Mouse (Mus musculus) embryonic facial prominence, embryonic 13.5 days (tissue): ENCODE results near the gene Srsf4. TPM values are rescaled to one million over a fixed set of nuclear protein-coding genes. Genes with fewer than 3 reads are reported as not detected.
A peak's percentile ranks its signal among the peaks of the same experiment; 100 is the strongest.

ENCODE experiments used
- ATAC-seq: fragments of 200-750 bp; cut with Nextera tagmentation; 2 replicates; pipeline ENCODE4 v1.8.0; 2017; ENCODE audit warnings: low read depth; ENCODE audit not compliant: insufficient number of reproducible peaks, insufficient read depth, low FRiP score, low TSS enrichment
- H3K27ac ChIP-seq: fragments of 300-500 bp; sonication (generic); 2 replicates; pipeline ENCODE4 v1.5.1; 2015; ENCODE audit warnings: moderate library complexity, mild to moderate bottlenecking, inconsistent platforms
- H3K27me3 ChIP-seq: fragments of 300-500 bp; sonication (generic); 2 replicates; pipeline ENCODE4 v1.6.1; 2015; ENCODE audit warnings: mild to moderate bottlenecking, inconsistent platforms
- H3K36me3 ChIP-seq: fragments of 300-500 bp; sonication (generic); 2 replicates; pipeline ENCODE4 v1.6.1; 2015; ENCODE audit warnings: mild to moderate bottlenecking, inconsistent platforms
- H3K4me1 ChIP-seq: fragments of 300-500 bp; sonication (generic); 2 replicates; pipeline ENCODE4 v1.6.1; 2015; ENCODE audit warnings: inconsistent platforms
- H3K4me2 ChIP-seq: fragments of 300-500 bp; sonication (generic); 2 replicates; pipeline ENCODE4 v1.6.1; 2015; ENCODE audit warnings: moderate library complexity, mild to moderate bottlenecking, inconsistent platforms
- H3K4me3 ChIP-seq: fragments of 300-500 bp; sonication (generic); 2 replicates; pipeline ENCODE4 v1.5.1; 2015; ENCODE audit warnings: mild to moderate bottlenecking, inconsistent platforms
- H3K9ac ChIP-seq: fragments of 300-500 bp; sonication (generic); 2 replicates; pipeline ENCODE4 v1.6.1; 2015; ENCODE audit warnings: mild to moderate bottlenecking, inconsistent platforms
- H3K9me3 ChIP-seq: fragments of 300-500 bp; sonication (generic); 2 replicates; pipeline ENCODE4 v1.6.1; 2016; ENCODE audit warnings: inconsistent platforms
- whole genome bisulfite sequencing: fragments of 180-500 bp; shearing (Covaris S2); methylation state at CpG from one replicate; pipeline ENCODE4 v1.1.7; 2015; ENCODE audit warnings: mixed read lengths; 5-methylcytosine and 5-hydroxymethylcytosine counted together
- polyA plus RNA-seq: library from polyadenylated mRNA; unstranded; fragments of >200 nt; fragmentation: Nextera tagmentation; extraction: Ambion mirVana; gene quantifications from 2 replicates; pipeline ENCODE4 v1.2.1, GENCODE M21; 2015

Srsf4 gene
- polyA plus RNA-seq, 1 experiment from 2014 or later = 126 TPM

- ATAC-seq = no peak
- Histone ChIP-seq H3K27me3 (no peaks in the 10 kb centered on the region), H3K27ac (peak overlapping the region; percentile 100), H3K36me3 (no peaks in the 10 kb centered on the region), H3K4me2 (peak overlapping the region; percentile 80), H3K4me1 (peaks cover 40% of the 10 kb centered on the region), H3K4me3 (peak overlapping the region; percentile 97), H3K9ac (peak overlapping the region; percentile 100), H3K9me3 (no peaks in the 10 kb centered on the region)
- WGBS = 4% methylated on average over 11 of the region's 11 CpGs
These were observed 1.1 kb downstream of the Srsf4 start for GRCm38 (mm10) chr4:131874567-131874966.

GRCm38 (mm10) chr4:131875242-131875641, 1.8 kb downstream of the Srsf4 start:
- peak overlapping the region; percentile 100 for H3K9ac ChIP-seq
- peak overlapping the region; percentile 97 for H3K4me3 ChIP-seq
- peak overlapping the region; percentile 80 for H3K4me2 ChIP-seq
- no peaks in the 10 kb centered on the region for H3K36me3 ChIP-seq
- H3K9me3 ChIP-seq = no peaks in the 10 kb centered on the region
- H3K4me1 ChIP-seq = peaks cover 47% of the 10 kb centered on the region
- H3K27ac ChIP-seq = no peak overlapping the region
- no peaks in the 10 kb centered on the region for H3K27me3 ChIP-seq
- 31% methylated on average over 3 of the region's 3 CpGs for WGBS
- no peak for ATAC-seq

- 56% methylated on average over 2 of the region's 2 CpGs for WGBS
- Histone ChIP-seq H3K4me2 (peak overlapping the region; percentile 9; the same call in 1 of the 2 replicates), H3K36me3 (no peaks in the 10 kb centered on the region), H3K9ac (no peak overlapping the region), H3K27ac (no peak overlapping the region), H3K9me3 (no peaks in the 10 kb centered on the region), H3K4me1 (peaks cover 60% of the 10 kb centered on the region), H3K27me3 (no peaks in the 10 kb centered on the region), H3K4me3 (no peak overlapping the region)
- ATAC-seq = no peak
These were observed 3.4 kb downstream of the Srsf4 start for GRCm38 (mm10) chr4:131876836-131877235.

- ATAC-seq = no peak
- 80% methylated on average over 1 of the region's 1 CpGs for WGBS
- Histone ChIP-seq H3K36me3 (peaks cover 2% of the 10 kb centered on the region; the same call in 1 of the 2 replicates), H3K4me2 (no peak overlapping the region), H3K4me1 (peaks cover 67% of the 10 kb centered on the region), H3K27me3 (no peaks in the 10 kb centered on the region), H3K4me3 (no peak overlapping the region), H3K9me3 (no peaks in the 10 kb centered on the region), H3K9ac (no peak overlapping the region; the same call in 1 of the 2 replicates), H3K27ac (no peak overlapping the region)
These were observed 6.3 kb downstream of the Srsf4 start for GRCm38 (mm10) chr4:131879692-131880091.

- H3K27me3 ChIP-seq = no peaks in the 10 kb centered on the region
- H3K9me3 ChIP-seq = no peaks in the 10 kb centered on the region
- peaks cover 52% of the 10 kb centered on the region for H3K4me1 ChIP-seq
- no peak overlapping the region for H3K4me2 ChIP-seq
- ATAC-seq = no peak
- peaks cover 18% of the 10 kb centered on the region for H3K36me3 ChIP-seq
- 76% methylated on average over 7 of the region's 7 CpGs for WGBS
- no peak overlapping the region for H3K4me3 ChIP-seq
- no peak overlapping the region for H3K27ac ChIP-seq
- H3K9ac ChIP-seq = no peak overlapping the region
These were observed 7.9 kb downstream of the Srsf4 start for GRCm38 (mm10) chr4:131881306-131881705.

- Histone ChIP-seq H3K27me3 (no peaks in the 10 kb centered on the region), H3K27ac (no peak overlapping the region), H3K4me3 (no peak overlapping the region), H3K4me2 (no peak overlapping the region), H3K9ac (no peak overlapping the region), H3K4me1 (peaks cover 34% of the 10 kb centered on the region), H3K9me3 (no peaks in the 10 kb centered on the region), H3K36me3 (peaks cover 23% of the 10 kb centered on the region)
- ATAC-seq = no peak
- 75% methylated on average over 6 of the region's 6 CpGs for WGBS
These were observed 10.2 kb downstream of the Srsf4 start for GRCm38 (mm10) chr4:131883571-131883970.

- H3K27me3 ChIP-seq = no peaks in the 10 kb centered on the region
- no peak for ATAC-seq
- H3K36me3 ChIP-seq = peaks cover 34% of the 10 kb centered on the region
- 78% methylated on average over 6 of the region's 6 CpGs for WGBS
- peaks cover 31% of the 10 kb centered on the region for H3K4me1 ChIP-seq
- no peak overlapping the region for H3K27ac ChIP-seq
- no peak overlapping the region for H3K9ac ChIP-seq
- H3K9me3 ChIP-seq = no peaks in the 10 kb centered on the region
- H3K4me2 ChIP-seq = no peak overlapping the region
- no peak overlapping the region for H3K4me3 ChIP-seq
These were observed 12.0 kb downstream of the Srsf4 start for GRCm38 (mm10) chr4:131885376-131885775.

GRCm38 (mm10) chr4:131888564-131888963, 15.1 kb downstream of the Srsf4 start:
- 76% methylated on average over 1 of the region's 1 CpGs for WGBS
- ATAC-seq = no peak

GRCm38 (mm10) chr4:131890692-131891091, 17.3 kb downstream of the Srsf4 start:
- no peaks in the 10 kb centered on the region for H3K27me3 ChIP-seq
- H3K4me3 ChIP-seq = no peak overlapping the region
- no peak overlapping the region for H3K4me2 ChIP-seq
- ATAC-seq = no peak
- no peak overlapping the region for H3K27ac ChIP-seq
- WGBS = 82% methylated on average over 3 of the region's 3 CpGs
- peaks cover 60% of the 10 kb centered on the region for H3K36me3 ChIP-seq
- peaks cover 8% of the 10 kb centered on the region for H3K4me1 ChIP-seq
- no peak overlapping the region for H3K9ac ChIP-seq
- no peaks in the 10 kb centered on the region for H3K9me3 ChIP-seq

More at GRCm38 (mm10) chr4:131888564-131888963, 15.1 kb downstream of the Srsf4 start:
- Histone ChIP-seq H3K4me2 (no peak overlapping the region), H3K4me1 (peaks cover 9% of the 10 kb centered on the region), H3K9ac (no peak overlapping the region), H3K36me3 (peaks cover 55% of the 10 kb centered on the region), H3K9me3 (no peaks in the 10 kb centered on the region), H3K27ac (no peak overlapping the region), H3K27me3 (no peaks in the 10 kb centered on the region), H3K4me3 (no peak overlapping the region)

- H3K9me3 ChIP-seq = no peaks in the 10 kb centered on the region
- no peak overlapping the region for H3K4me3 ChIP-seq
- no peak for ATAC-seq
- 72% methylated on average over 5 of the region's 5 CpGs for WGBS
- H3K4me2 ChIP-seq = no peak overlapping the region
- peaks cover 83% of the 10 kb centered on the region for H3K36me3 ChIP-seq
- H3K9ac ChIP-seq = no peak overlapping the region
- no peaks in the 10 kb centered on the region for H3K27me3 ChIP-seq
- no peaks in the 10 kb centered on the region for H3K4me1 ChIP-seq
- no peak overlapping the region for H3K27ac ChIP-seq
These were observed 23.7 kb downstream of the Srsf4 start for GRCm38 (mm10) chr4:131897109-131897508.

- H3K4me2 ChIP-seq = no peak overlapping the region
- no peak overlapping the region for H3K27ac ChIP-seq
- no peak overlapping the region for H3K9ac ChIP-seq
- no peaks in the 10 kb centered on the region for H3K4me1 ChIP-seq
- ATAC-seq = no peak
- H3K27me3 ChIP-seq = no peaks in the 10 kb centered on the region
- peaks cover 83% of the 10 kb centered on the region for H3K36me3 ChIP-seq
- H3K4me3 ChIP-seq = no peak overlapping the region
- no peaks in the 10 kb centered on the region for H3K9me3 ChIP-seq
- 93% methylated on average over 8 of the region's 8 CpGs for WGBS
These were observed 24.4 kb downstream of the Srsf4 start for GRCm38 (mm10) chr4:131897787-131898186.

- Histone ChIP-seq H3K4me3 (no peak overlapping the region), H3K36me3 (peaks cover 76% of the 10 kb centered on the region), H3K27me3 (no peaks in the 10 kb centered on the region), H3K9me3 (no peaks in the 10 kb centered on the region), H3K4me2 (no peak overlapping the region), H3K4me1 (no peaks in the 10 kb centered on the region), H3K9ac (no peak overlapping the region), H3K27ac (no peak overlapping the region)
- 84% methylated on average over 12 of the region's 12 CpGs for WGBS
- ATAC-seq = no peak
These were observed 25.2 kb downstream of the Srsf4 start for GRCm38 (mm10) chr4:131898503-131899179.
